Mouse (Mus musculus): ENCODE results near the gene Mrpl21. TPM values are rescaled to one million over a fixed set of nuclear protein-coding genes. Genes with fewer than 3 reads are reported as not detected.

The Mrpl21 gene
- total and polyA plus RNA-seq, 3 experiments, result 86.0 to 129 (median 116) TPM

GRCm38 (mm10) chr19:3335917-3336316, 53.2 kb downstream of the Mrpl21 start:
- Histone ChIP-seq H3K4me3 (replicated peaks in 1 of 3; ENCODE audit: low read depth in 2 of 3, low read length in 2 of 3, poor library complexity in 1 of 3) (no peak overlapping the region), H3K4me1 (ENCODE audit: control insufficient read depth in 1 of 2, insufficient read depth in 2 of 2) (peaks cover 11 to 19% of the 10 kb centered on the region in 2 experiments), H3K36me3 (replicated peaks in 1 of 2; ENCODE audit: control insufficient read depth in 1 of 2, insufficient read depth in 1 of 2, low read length in 1 of 2) (no peaks in the 10 kb centered on the region), H3K9me3 (replicated peaks; ENCODE audit: low read length) (no peaks in the 10 kb centered on the region), H3K27me3 (replicated peaks) (no peaks in the 10 kb centered on the region), H3K4me2 (ENCODE audit: insufficient read depth, low read depth, poor library complexity, severe bottlenecking) (no peak overlapping the region), H3K79me2 (replicated peaks; ENCODE audit: control insufficient read depth, extremely low read depth, insufficient read depth, poor library complexity, severe bottlenecking) (no peaks in the 10 kb centered on the region), H3K27ac (ENCODE audit: insufficient read depth, low read depth) (no peak overlapping the region), H3K9ac (ENCODE audit: insufficient read depth, low read depth) (no peak overlapping the region)
- in situ Hi-C loops (cut with MboI; ENCODE audit: low pct_ligation_motif_present, low pct_unique_long_range_greater_than_20kb, low sequenced_read_pairs) (no loop called here), dilution Hi-C loops (cut with MboI; ENCODE audit: extremely low pct_ligation_motif_present, extremely low pct_unique_long_range_greater_than_20kb, low sequenced_read_pairs) (no loop called here)
- DNase-seq (ENCODE audit: extremely low read depth), result no peak
- no peak for TF ChIP-seq KAT2A (IDR thresholded peaks at IDR 0.05; ENCODE audit: insufficient replicate concordance, low read length)
- TF ChIP-seq ELF1 (IDR thresholded peaks at IDR 0.05; ENCODE audit: low read depth, low read length), result no peak
- TF ChIP-seq ZKSCAN1 (IDR thresholded peaks at IDR 0.05; ENCODE audit: borderline replicate concordance, low read depth, low read length), result no peak
- no peak for TF ChIP-seq HCFC1 (IDR thresholded peaks at IDR 0.05; ENCODE audit: low read depth, low read length)
- TF ChIP-seq CHD2 (IDR thresholded peaks at IDR 0.05; ENCODE audit: low read length), result no peak
- TF ChIP-seq E2F4 (IDR thresholded peaks at IDR 0.05; ENCODE audit: insufficient replicate concordance, low read depth, low read length), result no peak
- TF ChIP-seq POLR2AphosphoS2 (IDR thresholded peaks at IDR 0.05; ENCODE audit: low read depth, low read length), result no peak
- TF ChIP-seq MYC (IDR thresholded peaks at IDR 0.05; ENCODE audit: low read depth, low read length), result no peak
- no peak for TF ChIP-seq POLR2A (IDR thresholded peaks at IDR 0.05; ENCODE audit: low read depth, low read length)
- no peak for TF ChIP-seq JUND (conservative IDR thresholded peaks at IDR 0.05; ENCODE audit: low read depth, low read length)
- no peak for TF ChIP-seq RCOR1 (conservative IDR thresholded peaks at IDR 0.05; ENCODE audit: low read depth, low read length)
- no peak for TF ChIP-seq TCF12 (IDR thresholded peaks at IDR 0.05; ENCODE audit: low read depth, low read length)
- no peak for TF ChIP-seq JUN (IDR thresholded peaks at IDR 0.05; ENCODE audit: insufficient read depth, low read depth, low read length)
- TF ChIP-seq TBP (conservative IDR thresholded peaks at IDR 0.05; ENCODE audit: low read depth, low read length), result no peak
- no peak for TF ChIP-seq USF2 (conservative IDR thresholded peaks at IDR 0.05; ENCODE audit: low read depth, low read length)
- TF ChIP-seq EP300 (IDR thresholded peaks at IDR 0.05; ENCODE audit: low read length), result no peak
- TF ChIP-seq UBTF (IDR thresholded peaks at IDR 0.05; ENCODE audit: low read depth, low read length), result no peak
- no peak for TF ChIP-seq MAZ (IDR thresholded peaks at IDR 0.05; ENCODE audit: low read depth, low read length)
- TF ChIP-seq NRF1 (IDR thresholded peaks at IDR 0.05; ENCODE audit: low read depth, low read length), result no peak

GRCm38 (mm10) chr19:3336485-3337255, 54.0 kb downstream of the Mrpl21 start:
- no peaks in the 10 kb centered on the region for H3K27me3 ChIP-seq (replicated peaks)
- H3K9me3 ChIP-seq (replicated peaks; ENCODE audit: low read length), result no peaks in the 10 kb centered on the region
- H3K36me3 ChIP-seq (replicated peaks in 1 of 2; ENCODE audit: control insufficient read depth in 1 of 2, insufficient read depth in 1 of 2, low read length in 1 of 2), result no peaks in the 10 kb centered on the region
- peaks cover 11 to 17% of the 10 kb centered on the region in 2 experiments for H3K4me1 ChIP-seq (ENCODE audit: control insufficient read depth in 1 of 2, insufficient read depth in 2 of 2)
- H3K4me2 ChIP-seq (ENCODE audit: insufficient read depth, low read depth, poor library complexity, severe bottlenecking), result no peak overlapping the region
- H3K79me2 ChIP-seq (replicated peaks; ENCODE audit: control insufficient read depth, extremely low read depth, insufficient read depth, poor library complexity, severe bottlenecking), result no peaks in the 10 kb centered on the region
- no peak overlapping the region for H3K4me3 ChIP-seq (replicated peaks in 1 of 3; ENCODE audit: low read depth in 2 of 3, low read length in 2 of 3, poor library complexity in 1 of 3)
- H3K27ac ChIP-seq (ENCODE audit: insufficient read depth, low read depth), result no peak overlapping the region
- dilution Hi-C loops (cut with MboI; ENCODE audit: extremely low pct_ligation_motif_present, extremely low pct_unique_long_range_greater_than_20kb, low sequenced_read_pairs), result no loop called here
- in situ Hi-C loops (cut with MboI; ENCODE audit: low pct_ligation_motif_present, low pct_unique_long_range_greater_than_20kb, low sequenced_read_pairs), result no loop called here
- DNase-seq (ENCODE audit: extremely low read depth), result no peak
- H3K9ac ChIP-seq (ENCODE audit: insufficient read depth, low read depth), result no peak overlapping the region
- TF ChIP-seq RAD21 (IDR thresholded peaks at IDR 0.05; ENCODE audit: low read depth, low read length) (no peak), EP300 (IDR thresholded peaks at IDR 0.05; ENCODE audit: low read length) (no peak), ZNF384 (IDR thresholded peaks at IDR 0.05; ENCODE audit: low read depth, low read length) (no peak), RCOR1 (conservative IDR thresholded peaks at IDR 0.05; ENCODE audit: low read depth, low read length) (no peak), MAFK (IDR thresholded peaks at IDR 0.05; ENCODE audit: insufficient replicate concordance, low read length) (no peak), CHD2 (IDR thresholded peaks at IDR 0.05; ENCODE audit: low read length) (no peak), BHLHE40 (IDR thresholded peaks at IDR 0.05; ENCODE audit: low read depth, low read length) (no peak), USF2 (conservative IDR thresholded peaks at IDR 0.05; ENCODE audit: low read depth, low read length) (no peak), SMC3 (IDR thresholded peaks at IDR 0.05; ENCODE audit: low read depth, low read length) (no peak), MAZ (IDR thresholded peaks at IDR 0.05; ENCODE audit: low read depth, low read length) (no peak), USF1 (IDR thresholded peaks at IDR 0.05; ENCODE audit: low read depth, low read length) (no peak), MXI1 (IDR thresholded peaks at IDR 0.05; ENCODE audit: low read depth, low read length) (no peak)
